Mouse (Mus musculus) stomach, embryonic 15.5 days (tissue): ENCODE measurements at regions not wholly inside any gene's neighbourhood (a gene's known extent, or its start where the extent isn't known, plus 50 kb on each side); places are given as distances from the start of the nearest gene placed in this dataset.

Experiments used
- ATAC-seq: fragments of 200-750 bp; cut with Nextera tagmentation; 2 replicates; pipeline ENCODE4 v1.8.0; 2017; ENCODE audit warnings: low read depth, moderate number of reproducible peaks, moderate TSS enrichment; ENCODE audit not compliant: insufficient read depth, low FRiP score
- H3K27ac ChIP-seq: fragments of 300-500 bp; sonication (generic); 2 replicates; pipeline ENCODE4 v1.5.1; 2015; ENCODE audit warnings: mild to moderate bottlenecking, inconsistent platforms
- H3K27me3 ChIP-seq: fragments of 300-500 bp; sonication (generic); replicated peaks from 2 replicates; pipeline ENCODE4 v1.6.1; 2015; ENCODE audit warnings: inconsistent platforms
- H3K36me3 ChIP-seq: fragments of 300-500 bp; sonication (generic); 2 replicates; pipeline ENCODE4 v1.6.1; 2015; ENCODE audit warnings: inconsistent platforms
- H3K4me1 ChIP-seq: fragments of 300-500 bp; sonication (generic); 2 replicates; pipeline ENCODE4 v1.6.1; 2015; ENCODE audit warnings: inconsistent platforms
- H3K4me2 ChIP-seq: fragments of 300-500 bp; sonication (generic); 2 replicates; pipeline ENCODE4 v1.6.1; 2015; ENCODE audit warnings: mild to moderate bottlenecking, inconsistent platforms
- H3K4me3 ChIP-seq: fragments of 300-500 bp; sonication (generic); replicated peaks from 2 replicates; pipeline ENCODE4 v1.5.1; 2015; ENCODE audit warnings: inconsistent platforms
- H3K9ac ChIP-seq: fragments of 300-500 bp; sonication (generic); 2 replicates; pipeline ENCODE4 v1.6.1; 2015; ENCODE audit warnings: inconsistent platforms
- H3K9me3 ChIP-seq: fragments of 300-500 bp; sonication (generic); 2 replicates; pipeline ENCODE4 v1.6.1; 2016; ENCODE audit warnings: inconsistent platforms
- WGBS: fragments of 180-500 bp; shearing (Covaris S2); methylation state at CpG from one replicate; pipeline ENCODE4 v1.1.7; 2015; 5-methylcytosine and 5-hydroxymethylcytosine counted together

DNA sequence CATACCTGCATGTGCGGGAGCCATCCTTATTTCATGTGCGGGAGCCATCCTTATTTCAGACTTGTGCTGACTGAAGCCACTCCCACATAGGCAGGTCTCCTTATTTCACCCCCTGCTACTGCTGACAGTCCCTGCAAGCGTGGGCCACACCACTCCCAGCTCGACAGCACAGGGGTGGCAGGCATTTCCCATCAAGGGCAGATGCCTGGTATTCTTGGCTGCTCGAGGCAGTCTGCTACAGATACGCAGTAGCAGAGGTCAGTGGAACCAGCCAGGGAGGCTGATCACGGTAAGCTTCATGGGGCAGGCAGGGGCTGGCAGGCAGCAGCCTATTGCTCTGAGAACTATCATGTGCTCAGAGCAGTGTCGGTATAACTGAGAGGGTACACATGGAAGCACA is 215.6 kb downstream of the Mroh4 start:
- WGBS, result 68% methylated on average over 8 of the region's 8 CpGs
- H3K27me3 ChIP-seq, result no peaks in the 10 kb centered on the region

DNA sequence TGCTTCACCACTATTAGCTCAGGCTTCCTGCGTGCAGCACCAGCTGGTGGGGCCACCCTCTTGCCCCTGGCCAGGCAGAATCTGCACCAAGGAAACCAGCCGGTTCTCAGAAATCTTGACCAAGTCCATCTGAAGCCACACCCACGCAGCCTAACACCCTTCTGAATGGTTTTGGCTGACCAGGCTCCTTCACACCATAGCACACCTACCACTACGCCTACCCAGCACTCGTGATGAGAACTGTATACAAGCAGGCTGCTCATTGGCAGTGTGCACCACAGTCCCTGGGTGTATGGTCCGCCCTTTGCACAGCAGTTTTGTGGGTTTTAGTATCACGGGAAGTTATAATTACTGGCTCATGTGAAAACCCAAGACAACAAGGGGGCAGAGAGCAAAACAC is 217.5 kb downstream of the Mroh4 start:
- H3K9me3 ChIP-seq, result no peaks in the 10 kb centered on the region
- no peaks in the 10 kb centered on the region for H3K27me3 ChIP-seq
- no peak overlapping the region for H3K9ac ChIP-seq
- no peaks in the 10 kb centered on the region for H3K4me1 ChIP-seq
- 79% methylated on average over 7 of the region's 7 CpGs for WGBS
- no peak overlapping the region for H3K27ac ChIP-seq
- H3K4me3 ChIP-seq, result no peak overlapping the region
- no peak for ATAC-seq
- no peak overlapping the region for H3K4me2 ChIP-seq
- no peaks in the 10 kb centered on the region for H3K36me3 ChIP-seq

More for the DNA sequence above, 215.6 kb downstream of the Mroh4 start:
- Histone ChIP-seq H3K36me3 (no peaks in the 10 kb centered on the region), H3K4me2 (no peak overlapping the region), H3K9me3 (no peaks in the 10 kb centered on the region), H3K9ac (no peak overlapping the region), H3K27ac (no peak overlapping the region), H3K4me1 (no peaks in the 10 kb centered on the region), H3K4me3 (no peak overlapping the region)
- no peak for ATAC-seq

GRCm38 (mm10) chr15:74413217-74413616 is 222.9 kb downstream of the Mroh4 start:
- 0 out of 2 replicates have a peak, but pooled peaks cover 3% of the 10 kb centered on the region for H3K4me1 ChIP-seq
- no peaks in the 10 kb centered on the region for H3K36me3 ChIP-seq
- no peak for ATAC-seq
- WGBS, result 51% methylated on average over 10 of the region's 10 CpGs
- H3K4me3 ChIP-seq, result no peak overlapping the region
- H3K27me3 ChIP-seq, result no peaks in the 10 kb centered on the region
- H3K9ac ChIP-seq, result no peak overlapping the region
- H3K4me2 ChIP-seq, result no peak overlapping the region
- H3K9me3 ChIP-seq, result no peaks in the 10 kb centered on the region
- no peak overlapping the region for H3K27ac ChIP-seq

DNA sequence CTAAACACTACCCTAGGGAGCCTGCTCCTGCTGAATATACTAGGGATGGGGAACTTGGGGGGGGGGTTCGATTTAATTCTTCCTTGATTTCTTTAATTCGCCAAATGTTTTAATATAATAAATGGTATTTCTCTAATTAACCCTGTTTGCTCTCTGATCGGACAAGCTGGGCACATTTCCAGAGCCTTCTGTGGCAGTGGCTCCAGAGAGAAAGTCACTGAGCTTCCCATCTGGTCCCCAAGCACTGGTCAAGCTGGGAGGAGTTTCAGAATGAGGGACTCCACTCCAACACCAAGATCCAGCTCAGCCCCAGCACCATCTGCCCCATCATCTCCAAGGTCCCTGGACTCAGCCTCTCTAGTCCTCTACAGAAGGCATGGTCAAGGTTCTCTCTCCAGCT is 223.9 kb downstream of the Mroh4 start:
- H3K27ac ChIP-seq, result no peak overlapping the region
- no peak overlapping the region for H3K4me3 ChIP-seq
- no peaks in the 10 kb centered on the region for H3K27me3 ChIP-seq
- no peaks in the 10 kb centered on the region for H3K36me3 ChIP-seq
- no peak overlapping the region for H3K4me2 ChIP-seq
- H3K4me1 ChIP-seq, result 0 out of 2 replicates have a peak, but pooled peaks cover 3% of the 10 kb centered on the region
- ATAC-seq, result no peak
- H3K9ac ChIP-seq, result no peak overlapping the region
- H3K9me3 ChIP-seq, result no peaks in the 10 kb centered on the region
- 83% methylated on average over 3 of the region's 3 CpGs for WGBS

- Histone ChIP-seq H3K36me3 (no peaks in the 10 kb centered on the region), H3K27ac (no peak overlapping the region), H3K27me3 (no peaks in the 10 kb centered on the region), H3K9ac (no peak overlapping the region), H3K9me3 (no peaks in the 10 kb centered on the region), H3K4me3 (no peak overlapping the region), H3K4me2 (no peak overlapping the region), H3K4me1 (0 out of 2 replicates have a peak, but pooled peaks cover 3% of the 10 kb centered on the region)
- WGBS, result 76% methylated on average over 3 of the region's 3 CpGs
- no peak for ATAC-seq
Observed at GRCm38 (mm10) chr15:74411097-74411496, 225.1 kb downstream of the Mroh4 start.

- Histone ChIP-seq H3K27ac (no peak overlapping the region), H3K4me1 (no peaks in the 10 kb centered on the region), H3K36me3 (no peaks in the 10 kb centered on the region), H3K4me2 (no peak overlapping the region), H3K9ac (no peak overlapping the region), H3K27me3 (no peaks in the 10 kb centered on the region), H3K4me3 (no peak overlapping the region), H3K9me3 (no peaks in the 10 kb centered on the region)
- WGBS, result 57% methylated on average over 6 of the region's 6 CpGs
- ATAC-seq, result no peak
Observed at GRCm38 (mm10) chr15:74404866-74405265, 231.3 kb downstream of the Mroh4 start.

DNA sequence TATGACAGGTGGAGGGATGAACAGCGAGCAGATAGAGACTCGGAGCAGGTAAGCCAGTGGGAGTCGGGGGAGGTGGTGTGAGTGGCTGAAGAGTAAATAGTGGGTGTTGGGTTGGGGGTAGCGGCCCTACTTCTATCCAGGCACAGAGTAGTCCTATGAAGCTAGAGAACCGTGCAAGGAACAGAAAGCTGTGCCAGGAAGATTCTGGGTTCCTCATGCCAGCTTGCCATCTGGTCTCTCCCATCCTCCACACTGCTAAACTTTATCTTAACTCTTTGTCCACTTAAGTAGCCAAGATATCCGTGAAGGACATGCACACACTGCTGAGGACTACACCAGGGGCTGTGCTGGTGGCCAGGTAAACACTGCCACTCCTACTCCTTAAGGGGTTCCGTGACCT is 234.9 kb downstream of the Mroh4 start:
- no peaks in the 10 kb centered on the region for H3K9me3 ChIP-seq
- H3K9ac ChIP-seq, result no peak overlapping the region
- H3K27ac ChIP-seq, result no peak overlapping the region
- WGBS, result 83% methylated on average over 7 of the region's 7 CpGs
- no peaks in the 10 kb centered on the region for H3K36me3 ChIP-seq
- H3K4me3 ChIP-seq, result no peak overlapping the region
- no peaks in the 10 kb centered on the region for H3K27me3 ChIP-seq
- no peaks in the 10 kb centered on the region for H3K4me1 ChIP-seq
- no peak for ATAC-seq
- H3K4me2 ChIP-seq, result no peak overlapping the region

DNA sequence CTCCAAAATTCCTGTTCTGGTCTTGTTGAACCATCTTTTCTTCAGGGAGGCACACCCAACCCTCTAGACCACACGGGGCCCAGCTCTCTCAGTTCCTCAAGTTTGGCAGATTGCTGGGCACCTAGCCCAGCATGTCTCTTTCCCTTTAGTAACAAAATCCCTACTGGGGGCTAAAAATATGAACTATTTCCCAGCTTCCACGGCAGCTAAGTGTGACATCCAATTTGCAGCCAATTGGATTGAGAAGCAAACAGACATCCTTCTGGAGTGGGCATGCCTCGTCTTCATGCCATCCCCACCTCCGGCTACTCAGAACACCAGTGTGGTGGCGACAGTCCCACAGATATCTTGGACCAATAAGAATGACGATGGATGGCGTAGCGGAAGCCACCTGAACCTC is 240.1 kb downstream of the Mroh4 start:
- WGBS, result 87% methylated on average over 8 of the region's 8 CpGs
- Histone ChIP-seq H3K9ac (no peak overlapping the region), H3K4me3 (no peak overlapping the region), H3K4me2 (no peak overlapping the region), H3K27ac (no peak overlapping the region), H3K27me3 (no peaks in the 10 kb centered on the region), H3K4me1 (no peaks in the 10 kb centered on the region), H3K9me3 (no peaks in the 10 kb centered on the region), H3K36me3 (no peaks in the 10 kb centered on the region)
- no peak for ATAC-seq

- no peak overlapping the region for H3K27ac ChIP-seq
- H3K9ac ChIP-seq, result no peak overlapping the region
- H3K4me3 ChIP-seq, result no peak overlapping the region
- no peak for ATAC-seq
- no peaks in the 10 kb centered on the region for H3K36me3 ChIP-seq
- no peaks in the 10 kb centered on the region for H3K4me1 ChIP-seq
- WGBS, result 13% methylated on average over 3 of the region's 3 CpGs
- no peak overlapping the region for H3K4me2 ChIP-seq
- H3K9me3 ChIP-seq, result no peaks in the 10 kb centered on the region
- no peaks in the 10 kb centered on the region for H3K27me3 ChIP-seq
Observed at GRCm38 (mm10) chr15:74387533-74387932, 248.6 kb downstream of the Mroh4 start.

- no peak overlapping the region for H3K27ac ChIP-seq
- H3K9ac ChIP-seq, result no peak overlapping the region
- H3K27me3 ChIP-seq, result no peaks in the 10 kb centered on the region
- no peak for ATAC-seq
- H3K36me3 ChIP-seq, result no peaks in the 10 kb centered on the region
- H3K4me3 ChIP-seq, result no peak overlapping the region
- 65% methylated on average over 4 of the region's 4 CpGs for WGBS
- no peaks in the 10 kb centered on the region for H3K4me1 ChIP-seq
- H3K4me2 ChIP-seq, result no peak overlapping the region
- H3K9me3 ChIP-seq, result no peaks in the 10 kb centered on the region
Observed at GRCm38 (mm10) chr15:74382556-74382955, 253.6 kb downstream of the Mroh4 start.

GRCm38 (mm10) chr15:74379366-74379765 is 256.8 kb downstream of the Mroh4 start:
- no peak overlapping the region for H3K4me3 ChIP-seq
- H3K27ac ChIP-seq, result no peak overlapping the region
- no peaks in the 10 kb centered on the region for H3K27me3 ChIP-seq
- no peaks in the 10 kb centered on the region for H3K9me3 ChIP-seq
- ATAC-seq, result no peak
- no peak overlapping the region for H3K4me2 ChIP-seq
- H3K36me3 ChIP-seq, result no peaks in the 10 kb centered on the region
- no peak overlapping the region for H3K9ac ChIP-seq
- 70% methylated on average over 6 of the region's 6 CpGs for WGBS
- no peaks in the 10 kb centered on the region for H3K4me1 ChIP-seq

DNA sequence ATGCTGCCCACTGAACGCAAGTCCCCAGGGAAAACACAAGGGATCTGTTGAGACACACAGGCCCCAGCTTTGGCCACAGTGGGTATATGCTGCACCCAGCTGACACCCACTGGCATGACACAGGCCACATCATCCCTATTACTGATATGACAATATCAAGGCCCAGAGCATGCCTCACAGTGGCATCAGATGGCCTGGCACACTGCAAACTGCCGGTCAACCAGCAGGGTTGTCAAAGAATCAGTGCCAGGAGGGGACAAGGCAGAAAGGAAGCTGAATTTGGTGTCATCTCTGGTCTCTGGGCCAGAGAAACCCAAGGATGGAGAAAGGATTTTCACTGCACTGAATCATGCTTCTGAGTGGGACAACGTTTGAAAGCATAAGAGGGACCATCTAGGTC is 266.7 kb downstream of the Mroh4 start:
- Histone ChIP-seq H3K27ac (no peak overlapping the region), H3K27me3 (no peaks in the 10 kb centered on the region), H3K9ac (no peak overlapping the region), H3K4me3 (no peak overlapping the region), H3K4me2 (no peak overlapping the region), H3K4me1 (no peaks in the 10 kb centered on the region), H3K9me3 (no peaks in the 10 kb centered on the region), H3K36me3 (no peaks in the 10 kb centered on the region)
- WGBS, result 76% methylated on average over 3 of the region's 3 CpGs
- no peak for ATAC-seq

DNA sequence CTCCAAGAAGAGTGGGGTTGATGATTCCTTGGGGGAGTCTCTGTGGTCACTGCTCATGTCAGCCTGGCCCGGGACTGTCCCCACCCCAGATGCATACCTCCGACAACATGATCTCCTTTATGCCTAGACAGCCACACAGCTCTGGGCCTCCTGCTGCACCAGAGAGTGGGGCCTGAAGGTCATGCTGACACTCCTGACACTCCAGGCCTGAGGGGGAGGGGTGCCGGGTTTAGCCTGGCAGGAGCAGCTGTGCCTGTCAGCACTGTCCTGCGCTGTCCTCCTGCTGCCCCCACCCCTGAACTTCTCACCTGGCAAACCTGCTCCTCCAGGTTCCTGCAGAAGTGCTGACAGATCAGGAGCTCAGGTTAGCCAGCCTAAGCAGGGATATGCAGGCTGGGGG is 288.2 kb downstream of the Mroh4 start:
- Histone ChIP-seq H3K27ac (no peak overlapping the region), H3K9ac (no peak overlapping the region), H3K9me3 (no peaks in the 10 kb centered on the region), H3K27me3 (no peaks in the 10 kb centered on the region), H3K4me1 (no peaks in the 10 kb centered on the region), H3K4me3 (no peak overlapping the region), H3K36me3 (no peaks in the 10 kb centered on the region), H3K4me2 (no peak overlapping the region)
- ATAC-seq, result no peak
- 26% methylated on average over 4 of the region's 4 CpGs for WGBS
